Mouse (Mus musculus) embryonic fibroblast, embryonic 13.5 days (primary cell): ENCODE data around the gene Amz2. TPM values are rescaled to one million over a fixed set of nuclear protein-coding genes. Genes with fewer than 3 reads are reported as not detected.

Experiments used
- H3K27ac ChIP-seq: 2 replicates; pipeline ENCODE4 v1.5.1; 2012; ENCODE audit warnings: low read length, control low read depth, inconsistent platforms; ENCODE audit not compliant: insufficient read depth
- H3K4me1 ChIP-seq: 2 replicates; pipeline ENCODE4 v1.6.1; 2011; ENCODE audit warnings: low read length; ENCODE audit not compliant: control insufficient read depth, insufficient read depth
- H3K4me3 ChIP-seq: 2 replicates; pipeline ENCODE4 v1.5.1; 2011; ENCODE audit warnings: mild to moderate bottlenecking, control low read depth, low read length; ENCODE audit not compliant: insufficient read depth
- CTCF ChIP-seq: IDR thresholded peaks from 2 replicates; pipeline ENCODE4 v1.5.1; 2011; ENCODE audit warnings: mild to moderate bottlenecking, control low read depth, low read length, moderate library complexity, borderline replicate concordance; ENCODE audit not compliant: insufficient read depth
- POLR2A ChIP-seq: IDR thresholded peaks from 2 replicates; pipeline ENCODE4 v1.6.1; 2011; ENCODE audit warnings: low read depth, mild to moderate bottlenecking, control low read depth, low read length, moderate library complexity
- polyA plus RNA-seq: library from polyadenylated mRNA; stranded (reverse); fragments of >200 nt; gene quantifications from 2 replicates; pipeline ENCODE4 v1.2.4, GENCODE M21; 2011; ENCODE audit warnings: low read depth; ENCODE audit not compliant: missing spikeins, insufficient read length

Amz2 gene
- polyA plus RNA-seq = 58.5 and 82.9 TPM in 2 replicates

GRCm38 (mm10) chr11:109425392-109426271, at the start of gene Amz2:
Amz2 (plus strand) TSS chr11:109425946.
- H3K4me1 ChIP-seq = peaks cover 2% of the 10 kb centered on the region
- peak within 1 kb of the TSS; percentile 42 for H3K27ac ChIP-seq
- H3K4me3 ChIP-seq = peak within 1 kb of the TSS; percentile 68
- TF ChIP-seq CTCF (peak; percentile 87), POLR2A (peak; percentile 89)

- no peak overlapping the region for H3K27ac ChIP-seq
- TF ChIP-seq POLR2A = no peak
- TF ChIP-seq CTCF = no peak
- no peak overlapping the region for H3K4me3 ChIP-seq
- peaks cover 7% of the 10 kb centered on the region; the same call in 1 of the 2 replicates for H3K4me1 ChIP-seq
Measured at GRCm38 (mm10) chr11:109376484-109377143, 49.1 kb upstream of the Amz2 start.

GRCm38 (mm10) chr11:109377477-109377876, 48.3 kb upstream of the Amz2 start:
- peaks cover 10% of the 10 kb centered on the region for H3K4me1 ChIP-seq
- H3K27ac ChIP-seq = no peak overlapping the region
- H3K4me3 ChIP-seq = no peak overlapping the region
- TF ChIP-seq POLR2A (no peak), CTCF (no peak)

- TF ChIP-seq CTCF (no peak), POLR2A (no peak)
- Histone ChIP-seq H3K4me3 (no peak overlapping the region), H3K4me1 (peaks cover 13% of the 10 kb centered on the region), H3K27ac (no peak overlapping the region)
Measured at GRCm38 (mm10) chr11:109378051-109378450, 47.7 kb upstream of the Amz2 start.

- Histone ChIP-seq H3K4me3 (no peak overlapping the region), H3K4me1 (peaks cover 14% of the 10 kb centered on the region), H3K27ac (no peak overlapping the region)
- no peak for TF ChIP-seq CTCF
- TF ChIP-seq POLR2A = no peak
Measured at GRCm38 (mm10) chr11:109380662-109381061, 45.1 kb upstream of the Amz2 start.

- no peak for TF ChIP-seq POLR2A
- no peak for TF ChIP-seq CTCF
- no peak overlapping the region for H3K4me3 ChIP-seq
- H3K27ac ChIP-seq = no peak overlapping the region
- H3K4me1 ChIP-seq = peaks cover 7% of the 10 kb centered on the region
Measured at GRCm38 (mm10) chr11:109385296-109385695, 40.5 kb upstream of the Amz2 start.

GRCm38 (mm10) chr11:109389046-109389445, 36.7 kb upstream of the Amz2 start:
- Histone ChIP-seq H3K27ac (no peak overlapping the region), H3K4me3 (no peak overlapping the region), H3K4me1 (no peaks in the 10 kb centered on the region)
- TF ChIP-seq POLR2A (no peak), CTCF (no peak)

- Histone ChIP-seq H3K4me1 (no peaks in the 10 kb centered on the region), H3K4me3 (no peak overlapping the region), H3K27ac (no peak overlapping the region)
- no peak for TF ChIP-seq POLR2A
- no peak for TF ChIP-seq CTCF
Measured at GRCm38 (mm10) chr11:109391200-109391599, 34.5 kb upstream of the Amz2 start.

GRCm38 (mm10) chr11:109391760-109392159, 34.0 kb upstream of the Amz2 start:
- Histone ChIP-seq H3K27ac (no peak overlapping the region), H3K4me1 (no peaks in the 10 kb centered on the region), H3K4me3 (no peak overlapping the region)
- no peak for TF ChIP-seq POLR2A
- no peak for TF ChIP-seq CTCF

GRCm38 (mm10) chr11:109392601-109393000, 33.1 kb upstream of the Amz2 start:
- Histone ChIP-seq H3K4me3 (no peak overlapping the region), H3K27ac (no peak overlapping the region), H3K4me1 (no peaks in the 10 kb centered on the region)
- no peak for TF ChIP-seq POLR2A
- TF ChIP-seq CTCF = no peak
